Mouse (Mus musculus) thymus, adult 2 months (tissue): ENCODE measurements at regions not wholly inside any gene's neighbourhood (a gene's known extent, or its start where the extent isn't known, plus 50 kb on each side); places are given as distances from the start of the nearest gene placed in this dataset.
A peak's percentile ranks its signal among the peaks of the same experiment; 100 is the strongest.

ENCODE experiments used
- DNase-seq: peaks from one replicate; pipeline ENCODE4 v3.0.0; 2021
- H3K27ac ChIP-seq: fragments of 200-500 bp; 2 replicates; pipeline ENCODE4 v1.5.1; 2012; ENCODE audit warnings: low read length, control low read depth; ENCODE audit not compliant: control insufficient read depth, insufficient read depth
- H3K27me3 ChIP-seq: fragments of 200-500 bp; 2 replicates; pipeline ENCODE4 v1.6.1; 2012; ENCODE audit warnings: mild to moderate bottlenecking, low read length, moderate library complexity, mixed read lengths; ENCODE audit not compliant: control insufficient read depth, insufficient read depth
- H3K36me3 ChIP-seq: fragments of 200-500 bp; 2 replicates; pipeline ENCODE4 v1.6.1; 2012; ENCODE audit warnings: mild to moderate bottlenecking, low read length, moderate library complexity; ENCODE audit not compliant: control insufficient read depth, insufficient read depth
- H3K4me1 ChIP-seq: fragments of 200-500 bp; replicated peaks from 2 replicates; pipeline ENCODE4 v1.6.1; 2012; ENCODE audit warnings: low read length; ENCODE audit not compliant: control insufficient read depth, insufficient read depth
- H3K4me3 ChIP-seq: fragments of 200-500 bp; 2 replicates; pipeline ENCODE4 v1.5.1; 2012; ENCODE audit warnings: mild to moderate bottlenecking, low read length, control low read depth, moderate library complexity; ENCODE audit not compliant: control insufficient read depth, insufficient read depth
- CTCF ChIP-seq: fragments of 200-500 bp; IDR thresholded peaks from 2 replicates; pipeline ENCODE4 v1.5.1; 2012; ENCODE audit warnings: mild to moderate bottlenecking, control low read depth, low read length, moderate library complexity, borderline replicate concordance; ENCODE audit not compliant: control insufficient read depth, poor library complexity, insufficient read depth; ENCODE audit errors: extremely low read depth
- POLR2A ChIP-seq: fragments of 200-500 bp; IDR thresholded peaks from 2 replicates; pipeline ENCODE4 v1.6.1; 2012; ENCODE audit warnings: mild to moderate bottlenecking, low read length, control low read depth, moderate library complexity; ENCODE audit not compliant: control insufficient read depth, poor library complexity, insufficient read depth; ENCODE audit errors: extremely low read depth
- WGBS: fragments of 180-500 bp; shearing (Covaris S2); methylation state at CpG from one replicate; pipeline ENCODE4 v1.1.7; 2018; 5-methylcytosine and 5-hydroxymethylcytosine counted together

DNA sequence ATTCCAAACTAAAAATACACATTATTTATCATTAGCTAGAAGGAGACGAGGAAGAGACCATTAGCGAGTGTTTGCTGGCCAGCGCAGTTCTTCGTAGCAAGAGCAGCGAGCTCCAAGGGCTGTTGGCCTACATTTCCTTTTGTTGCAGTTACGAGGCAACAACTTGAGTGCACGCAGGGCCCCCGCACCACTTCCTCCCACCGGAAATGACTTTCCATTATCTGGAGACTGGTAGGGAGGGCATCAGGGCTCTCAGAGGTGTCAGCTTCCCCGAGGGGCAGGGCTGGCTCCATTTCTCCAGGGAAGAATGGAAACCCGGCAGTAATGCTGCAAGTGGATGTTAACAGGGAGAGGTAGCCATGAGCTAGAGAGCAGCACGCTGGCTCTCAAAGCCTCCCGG is 114.3 kb upstream of the Rpl38 start:
- Histone ChIP-seq H3K27me3 (no peaks in the 10 kb centered on the region), H3K4me3 (no peak overlapping the region), H3K27ac (peak overlapping the region; percentile 74), H3K36me3 (no peaks in the 10 kb centered on the region), H3K4me1 (peaks cover 27% of the 10 kb centered on the region)
- TF ChIP-seq POLR2A (no peak), CTCF (no peak)
- 6% methylated on average over 13 of the region's 13 CpGs for WGBS
- peak; percentile 75 for DNase-seq

DNA sequence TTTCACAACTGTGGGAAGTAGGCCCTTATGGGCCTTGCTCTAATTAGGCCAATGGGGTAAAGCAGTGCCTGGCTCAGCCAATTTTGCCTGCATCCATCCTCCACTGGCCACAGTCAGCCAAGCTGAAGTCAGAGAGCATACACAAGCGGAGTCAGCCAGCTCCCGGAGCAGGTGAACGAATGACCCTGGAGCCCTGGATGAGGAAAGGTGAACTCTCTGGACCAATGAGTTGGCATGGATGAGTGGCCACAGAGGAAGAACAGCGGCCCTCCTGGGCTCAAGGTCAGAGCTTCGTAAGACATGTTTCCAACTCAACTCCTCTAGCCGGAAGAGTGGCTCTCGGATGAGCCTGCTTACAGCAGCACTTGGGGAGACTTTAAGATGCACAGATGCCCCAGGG is 116.1 kb upstream of the Rpl38 start:
- TF ChIP-seq CTCF (no peak), POLR2A (no peak)
- peaks cover 27% of the 10 kb centered on the region for H3K4me1 ChIP-seq
- H3K36me3 ChIP-seq = no peaks in the 10 kb centered on the region
- no peaks in the 10 kb centered on the region for H3K27me3 ChIP-seq
- WGBS = 95% methylated on average over 7 of the region's 7 CpGs
- no peak overlapping the region for H3K27ac ChIP-seq
- H3K4me3 ChIP-seq = no peak overlapping the region
- no peak for DNase-seq

DNA sequence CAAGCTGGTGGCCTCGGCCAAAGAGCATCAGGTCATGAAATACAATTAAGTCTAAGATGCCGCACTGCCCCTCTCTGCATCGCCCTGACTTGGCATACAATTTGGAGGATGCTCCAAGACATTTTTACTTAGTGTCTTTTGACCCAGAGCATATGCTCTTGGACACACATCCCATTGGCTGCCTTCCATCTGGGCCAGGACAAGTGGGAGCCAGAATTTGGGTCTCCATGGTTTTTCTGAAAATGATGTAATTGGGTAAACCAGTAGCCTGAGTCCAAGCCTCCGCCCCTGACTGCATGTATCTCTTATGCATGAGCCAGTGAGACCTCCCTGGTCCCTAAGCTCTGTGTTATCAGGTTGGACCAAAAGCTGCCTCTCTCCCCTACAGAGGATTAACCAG is 117.1 kb upstream of the Rpl38 start:
- no peaks in the 10 kb centered on the region for H3K36me3 ChIP-seq
- no peaks in the 10 kb centered on the region for H3K27me3 ChIP-seq
- no peak overlapping the region for H3K4me3 ChIP-seq
- peaks cover 27% of the 10 kb centered on the region for H3K4me1 ChIP-seq
- H3K27ac ChIP-seq = no peak overlapping the region
- TF ChIP-seq POLR2A (no peak), CTCF (no peak)
- DNase-seq = no peak
- WGBS = 96% methylated on average over 4 of the region's 4 CpGs

DNA sequence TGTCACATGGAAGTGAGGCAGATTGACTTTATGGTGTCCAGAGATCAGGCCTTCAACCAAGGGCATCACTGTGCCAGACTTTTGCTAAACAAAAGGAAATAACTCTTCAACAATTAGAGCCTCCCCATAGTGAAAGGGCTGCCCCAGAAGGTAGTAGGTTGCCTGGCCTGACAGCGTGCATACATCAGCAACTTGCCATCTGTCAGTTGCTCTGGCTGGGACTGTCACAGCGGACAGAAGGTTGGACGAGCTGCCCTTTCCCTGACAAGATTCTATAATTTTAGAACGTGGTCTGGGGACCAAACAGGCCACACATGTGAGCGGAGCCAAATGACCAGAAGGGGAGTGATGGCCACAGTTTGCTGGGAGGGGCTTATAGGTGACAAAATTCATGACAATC is 119.7 kb upstream of the Rpl38 start:
- DNase-seq = no peak
- H3K4me3 ChIP-seq = no peak overlapping the region
- H3K36me3 ChIP-seq = no peaks in the 10 kb centered on the region
- no peak overlapping the region for H3K27ac ChIP-seq
- WGBS = 91% methylated on average over 5 of the region's 5 CpGs
- peaks cover 10% of the 10 kb centered on the region for H3K4me1 ChIP-seq
- TF ChIP-seq CTCF (no peak), POLR2A (no peak)
- H3K27me3 ChIP-seq = no peaks in the 10 kb centered on the region

DNA sequence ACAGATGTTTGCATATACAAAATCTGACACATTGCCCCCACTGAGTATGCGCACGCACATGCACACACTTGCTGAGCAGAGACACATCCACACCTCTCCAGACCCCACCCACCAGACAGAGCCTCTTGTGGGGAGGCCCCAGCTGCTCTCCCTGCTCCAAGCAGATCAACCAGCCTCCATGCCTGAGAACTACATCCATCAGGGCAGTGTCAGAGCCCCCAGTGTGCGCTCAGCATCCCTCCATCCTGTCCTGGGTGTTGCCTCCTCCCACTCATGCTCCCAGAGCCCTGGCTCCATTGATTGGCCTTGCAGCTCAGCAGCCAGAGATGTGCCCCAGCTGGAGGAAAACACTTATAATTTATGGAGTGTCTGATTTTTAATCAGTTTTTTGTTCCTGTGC is 124.1 kb upstream of the Rpl38 start:
- WGBS = 93% methylated on average over 3 of the region's 3 CpGs
- Histone ChIP-seq H3K27ac (no peak overlapping the region), H3K27me3 (no peaks in the 10 kb centered on the region), H3K4me1 (no peaks in the 10 kb centered on the region), H3K4me3 (no peak overlapping the region), H3K36me3 (no peaks in the 10 kb centered on the region)
- no peak for DNase-seq
- TF ChIP-seq CTCF = no peak
- TF ChIP-seq POLR2A = no peak

DNA sequence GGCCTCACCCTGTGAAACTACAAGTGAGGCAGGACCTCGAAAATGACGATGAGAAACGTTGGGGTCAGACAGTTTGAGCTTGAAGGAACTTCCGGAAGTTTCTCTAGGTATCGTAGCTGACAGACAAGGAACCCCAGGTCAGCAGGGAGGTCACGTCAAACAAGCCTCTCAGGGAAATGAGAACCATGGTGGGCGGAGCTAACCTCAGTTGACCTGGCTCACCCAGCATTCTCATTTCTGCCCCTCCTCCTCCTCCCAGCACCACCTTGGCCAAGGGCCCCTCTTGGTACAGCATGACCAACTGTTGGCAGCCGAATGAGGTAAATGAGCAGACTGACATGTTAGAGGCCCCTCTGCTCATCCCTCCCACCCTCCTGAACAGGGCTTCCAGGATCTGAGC is 126.2 kb upstream of the Rpl38 start:
- Histone ChIP-seq H3K4me1 (no peaks in the 10 kb centered on the region), H3K27ac (no peak overlapping the region), H3K4me3 (no peak overlapping the region), H3K36me3 (no peaks in the 10 kb centered on the region), H3K27me3 (no peaks in the 10 kb centered on the region)
- WGBS = 91% methylated on average over 8 of the region's 8 CpGs
- TF ChIP-seq POLR2A (no peak), CTCF (no peak)
- no peak for DNase-seq

DNA sequence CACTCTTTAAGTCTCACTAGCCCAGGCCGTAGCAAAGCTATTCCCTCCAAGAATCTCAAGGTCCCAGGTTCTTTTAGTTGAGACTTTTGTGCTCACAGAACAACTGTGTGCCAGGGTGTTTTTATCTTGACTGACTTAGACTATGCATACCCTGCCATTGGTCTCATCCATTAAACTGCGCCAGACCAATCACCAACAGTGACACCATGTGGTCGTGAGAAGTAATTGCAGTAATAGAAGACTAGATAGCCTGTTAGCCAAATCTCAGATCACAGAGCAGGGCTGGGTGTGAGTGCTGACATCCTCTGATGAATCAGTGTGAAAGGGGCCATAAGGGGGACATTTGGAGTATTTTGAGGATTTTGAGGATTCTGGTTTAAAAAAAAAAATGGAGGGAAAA is 127.8 kb upstream of the Rpl38 start:
- no peak overlapping the region for H3K27ac ChIP-seq
- no peak for DNase-seq
- no peak for TF ChIP-seq POLR2A
- no peak for TF ChIP-seq CTCF
- H3K36me3 ChIP-seq = no peaks in the 10 kb centered on the region
- 79% methylated on average over 3 of the region's 3 CpGs for WGBS
- no peak overlapping the region for H3K4me3 ChIP-seq
- no peaks in the 10 kb centered on the region for H3K4me1 ChIP-seq
- H3K27me3 ChIP-seq = no peaks in the 10 kb centered on the region
